Mouse (Mus musculus) E14TG2a.4 (cell line): ENCODE data around the gene Uxs1.

Source experiments
- CTCF ChIP-seq: conservative IDR thresholded peaks from 2 replicates; pipeline ENCODE4 v1.5.1; 2014; ENCODE audit warnings: low read length
- NANOG ChIP-seq: IDR thresholded peaks from 2 replicates; pipeline ENCODE4 v1.6.1; 2014; ENCODE audit warnings: borderline replicate concordance, low read length, mixed read lengths
- POU5F1 ChIP-seq: IDR thresholded peaks from 2 replicates; pipeline ENCODE4 v1.6.1; 2014; ENCODE audit warnings: low read length, borderline replicate concordance

DNA sequence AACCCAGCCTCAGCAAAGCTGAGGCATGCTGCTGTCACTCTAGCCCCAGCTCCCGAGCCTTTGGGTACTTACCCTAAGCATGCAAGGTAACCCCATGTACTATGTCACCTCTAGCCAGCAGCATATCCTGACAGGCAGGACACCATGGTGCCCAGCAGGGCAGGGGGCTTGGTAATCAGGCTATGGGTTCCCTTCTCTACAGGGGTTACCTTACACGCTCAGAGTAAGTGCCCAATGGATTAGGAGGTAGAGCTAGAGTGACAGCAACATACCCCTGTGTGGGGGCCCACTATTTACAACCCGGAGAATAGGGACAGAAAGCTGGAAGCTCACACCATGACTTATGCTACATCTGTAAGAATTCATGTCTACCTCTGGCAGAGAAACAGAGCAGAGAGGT, 57.6 kb downstream of the Uxs1 start:
- no peak for TF ChIP-seq CTCF
- no peak for TF ChIP-seq NANOG
- TF ChIP-seq POU5F1, result no peak
